Mouse (Mus musculus) embryonic facial prominence, embryonic 10.5 days (tissue): ENCODE results near the gene Slc16a12. TPM values are rescaled to one million over a fixed set of nuclear protein-coding genes. Genes with fewer than 3 reads are reported as not detected.

ENCODE experiments used
- DNase-seq: peaks from one replicate; pipeline ENCODE4 v3.0.0-alpha.2; 2017; ENCODE audit warnings: low spot score
- H3K27ac ChIP-seq: fragments of 300-500 bp; sonication (generic); replicated peaks from 2 replicates; pipeline ENCODE4 v1.5.1; 2016; ENCODE audit warnings: mild to moderate bottlenecking
- H3K27me3 ChIP-seq: fragments of 300-500 bp; sonication (generic); replicated peaks from 2 replicates; pipeline ENCODE4 v1.6.1; 2016; ENCODE audit warnings: low read depth, mild to moderate bottlenecking; ENCODE audit not compliant: poor library complexity, severe bottlenecking
- H3K36me3 ChIP-seq: fragments of 300-500 bp; sonication (generic); replicated peaks from 2 replicates; pipeline ENCODE4 v1.6.1; 2016; ENCODE audit warnings: mild to moderate bottlenecking, moderate library complexity
- H3K4me1 ChIP-seq: fragments of 300-500 bp; sonication (generic); 2 replicates; pipeline ENCODE4 v1.6.1; 2016
- H3K4me3 ChIP-seq: fragments of 300-500 bp; sonication (generic); 2 replicates; pipeline ENCODE4 v1.5.1; 2016; ENCODE audit warnings: mild to moderate bottlenecking, moderate library complexity
- H3K9me3 ChIP-seq: fragments of 300-500 bp; sonication (generic); 2 replicates; pipeline ENCODE4 v1.6.1; 2016; ENCODE audit warnings: mild to moderate bottlenecking
- WGBS: fragments of 180-500 bp; shearing (Covaris S2); methylation state at CpG from one replicate; pipeline ENCODE4 v1.1.7; 2016; 5-methylcytosine and 5-hydroxymethylcytosine counted together
- polyA plus RNA-seq: library from polyadenylated mRNA; unstranded; fragments of >200 nt; fragmentation: Nextera tagmentation; extraction: Ambion mirVana; gene quantifications from 2 replicates; pipeline ENCODE4 v1.2.1, GENCODE M21; 2016

Gene Slc16a12
- 0.49 and 0.75 TPM in 2 replicates for polyA plus RNA-seq

DNA sequence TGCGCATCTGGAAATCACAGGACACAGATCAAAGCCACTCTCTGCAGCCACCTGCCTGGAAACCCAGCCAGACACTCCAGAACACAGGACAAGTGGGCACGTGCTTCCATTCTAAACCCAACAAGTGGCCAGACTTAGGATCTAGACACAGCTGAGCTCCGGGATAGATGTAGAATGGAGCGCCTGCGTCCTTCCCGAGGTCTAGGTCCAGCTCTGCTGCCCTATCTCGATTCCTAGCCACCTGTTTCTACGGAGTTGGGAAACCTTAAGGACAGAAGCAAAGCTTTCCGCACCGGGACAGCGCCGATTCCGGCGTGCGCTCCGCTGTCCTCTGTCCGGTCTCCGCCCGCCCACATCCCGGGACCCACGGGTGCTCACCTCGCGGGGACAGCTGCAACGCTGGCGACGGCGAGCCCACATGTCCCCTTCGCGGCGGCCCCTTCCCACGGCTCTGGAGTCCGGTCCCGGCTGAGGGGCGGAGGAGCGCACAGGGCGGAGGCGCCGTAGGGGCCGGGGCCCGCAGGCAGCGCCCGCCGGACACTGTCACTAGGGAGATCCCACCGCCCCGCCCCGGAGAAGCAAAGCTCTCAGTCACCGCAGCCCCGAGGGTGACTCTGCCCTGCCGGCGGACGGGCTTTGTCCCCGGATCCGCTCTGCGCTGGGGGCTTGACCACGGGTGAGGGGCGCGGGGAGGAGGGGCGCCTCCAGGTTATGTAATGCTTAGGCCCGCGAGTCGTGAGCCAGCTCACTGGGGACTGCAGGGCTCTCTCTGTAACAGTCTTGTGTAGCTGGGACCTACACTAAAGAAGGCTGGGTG, at the start of gene Slc16a12:
Gene Slc16a12 (minus strand): TSS at position 602 of the 817 bp plus-strand sequence.
- peak; percentile 62 for DNase-seq
- H3K27me3 ChIP-seq = peaks cover 33% of the 10 kb centered on the region
- peak within 1 kb of the TSS; percentile 72 for H3K4me3 ChIP-seq
- no peaks in the 10 kb centered on the region for H3K36me3 ChIP-seq
- WGBS = under 1% methylated on average over 60 of the region's 61 CpGs
- H3K27ac ChIP-seq = peak within 1 kb of the TSS; percentile 68; the same call in 1 of the 2 replicates
- peaks cover 12% of the 10 kb centered on the region for H3K4me1 ChIP-seq
- H3K9me3 ChIP-seq = no peaks in the 10 kb centered on the region

DNA sequence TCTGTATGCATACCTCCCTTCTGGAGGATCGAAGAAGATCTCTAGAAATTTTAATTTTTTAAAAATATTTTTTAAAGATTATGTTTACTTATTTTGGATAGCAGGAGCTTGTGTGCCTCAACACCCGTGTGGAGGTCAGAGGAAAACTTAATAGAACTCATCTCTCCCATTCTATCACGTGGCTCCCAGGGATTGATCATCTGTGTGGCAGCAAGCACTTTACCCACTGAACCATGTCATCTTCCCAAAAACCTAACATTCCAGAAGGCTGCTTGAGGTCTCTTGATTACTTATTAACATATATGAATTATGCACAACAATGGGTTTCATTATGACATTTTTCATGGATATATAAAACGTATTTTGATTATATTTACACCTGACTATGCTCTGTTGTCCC, 49.3 kb upstream of the Slc16a12 start:
- Histone ChIP-seq H3K27me3 (no peaks in the 10 kb centered on the region), H3K36me3 (no peaks in the 10 kb centered on the region), H3K4me1 (peaks cover 3% of the 10 kb centered on the region; the same call in 1 of the 2 replicates), H3K9me3 (no peaks in the 10 kb centered on the region), H3K4me3 (no peak overlapping the region), H3K27ac (no peak overlapping the region)
- 86% methylated on average over 4 of the region's 4 CpGs for WGBS
- DNase-seq = no peak

DNA sequence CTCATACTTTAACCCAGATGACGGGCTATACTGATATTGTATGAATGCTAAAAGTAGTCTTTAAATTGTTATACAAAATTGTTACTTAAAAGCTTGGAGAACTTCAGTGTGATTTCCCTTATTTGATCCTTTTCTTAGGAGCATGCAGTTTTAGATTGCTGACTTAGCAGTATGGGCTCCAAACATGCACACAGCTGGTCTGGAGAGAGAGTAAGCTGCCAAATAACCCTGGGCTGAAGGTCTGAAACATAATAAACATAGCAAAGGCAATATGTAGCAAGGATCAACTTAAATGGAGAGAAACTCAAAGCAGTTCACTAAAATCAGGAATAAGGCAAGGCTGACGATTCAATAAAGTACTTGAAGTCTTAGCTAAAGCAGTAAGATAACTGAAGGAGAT, 35.4 kb upstream of the Slc16a12 start:
- no peak overlapping the region for H3K27ac ChIP-seq
- no peaks in the 10 kb centered on the region for H3K27me3 ChIP-seq
- H3K4me3 ChIP-seq = no peak overlapping the region
- WGBS = 93% methylated on average over 2 of the region's 2 CpGs
- no peaks in the 10 kb centered on the region for H3K9me3 ChIP-seq
- no peak for DNase-seq
- no peaks in the 10 kb centered on the region for H3K4me1 ChIP-seq
- no peaks in the 10 kb centered on the region for H3K36me3 ChIP-seq

DNA sequence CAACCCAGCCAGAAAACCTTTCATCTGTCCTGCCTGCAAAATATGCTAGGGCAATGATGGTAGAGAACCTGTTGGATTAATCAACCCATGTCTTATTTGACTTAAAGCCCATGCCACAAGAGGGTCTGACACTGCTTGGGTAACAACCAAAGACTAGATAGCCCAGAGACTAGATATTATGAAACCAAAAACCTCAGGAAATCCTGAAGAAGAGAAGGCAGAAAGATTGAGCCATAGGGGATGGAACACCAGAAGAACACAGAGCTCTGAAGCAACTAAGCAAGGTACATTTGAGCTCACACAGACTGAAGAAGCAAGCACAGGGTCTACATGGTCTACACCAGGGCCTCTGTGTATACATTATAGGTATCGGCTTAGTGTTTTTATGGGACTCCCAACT, 31.9 kb upstream of the Slc16a12 start:
- Histone ChIP-seq H3K27ac (no peak overlapping the region), H3K4me3 (no peak overlapping the region), H3K36me3 (no peaks in the 10 kb centered on the region), H3K27me3 (no peaks in the 10 kb centered on the region), H3K9me3 (no peaks in the 10 kb centered on the region), H3K4me1 (no peaks in the 10 kb centered on the region)
- 100% methylated on average over 1 of the region's 1 CpGs for WGBS
- no peak for DNase-seq

DNA sequence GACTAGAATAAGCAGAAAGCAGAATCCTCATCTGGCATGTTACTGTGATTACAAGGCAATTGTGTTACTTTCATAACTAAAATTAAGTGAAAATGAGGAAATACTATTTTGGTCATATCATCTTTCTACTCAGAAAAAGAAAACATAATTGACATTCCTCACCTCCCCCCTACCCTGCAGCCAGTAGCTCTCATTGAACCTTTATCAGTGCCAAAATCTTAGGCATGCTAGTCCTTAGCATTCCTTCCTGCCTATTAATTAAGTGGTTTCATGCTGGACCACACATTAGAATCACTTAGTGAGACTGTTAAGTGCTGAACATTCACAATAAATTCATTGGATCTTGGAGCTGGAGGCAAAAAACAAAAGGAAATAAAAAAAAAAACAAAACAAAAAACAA, 31.0 kb upstream of the Slc16a12 start:
- H3K9me3 ChIP-seq = no peaks in the 10 kb centered on the region
- H3K4me1 ChIP-seq = no peaks in the 10 kb centered on the region
- H3K27me3 ChIP-seq = no peaks in the 10 kb centered on the region
- no peak overlapping the region for H3K4me3 ChIP-seq
- no peak for DNase-seq
- no peak overlapping the region for H3K27ac ChIP-seq
- no peaks in the 10 kb centered on the region for H3K36me3 ChIP-seq

DNA sequence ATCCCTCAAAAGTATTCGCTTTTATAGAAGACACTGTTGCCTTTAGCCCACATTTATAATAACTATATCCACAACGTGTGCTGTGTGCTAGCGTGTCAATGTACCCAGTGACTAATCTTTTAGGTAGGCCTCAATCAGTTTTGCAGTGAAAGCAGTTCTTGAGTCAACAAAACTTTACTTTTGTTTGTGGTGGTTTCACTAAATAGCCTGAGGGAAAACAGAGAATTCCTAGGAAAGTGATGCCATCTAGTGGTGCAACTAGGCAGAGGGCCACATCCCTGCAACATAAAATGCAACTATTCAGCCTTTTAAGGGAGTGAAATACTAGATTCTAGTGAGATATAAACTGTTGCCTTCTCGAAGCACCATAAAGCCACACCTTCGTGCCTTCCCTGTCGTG, 25.7 kb upstream of the Slc16a12 start:
- Histone ChIP-seq H3K9me3 (no peaks in the 10 kb centered on the region), H3K27me3 (no peaks in the 10 kb centered on the region), H3K36me3 (no peaks in the 10 kb centered on the region), H3K4me3 (no peak overlapping the region), H3K4me1 (no peaks in the 10 kb centered on the region), H3K27ac (no peak overlapping the region)
- DNase-seq = peak; percentile 32
- WGBS = 34% methylated on average over 6 of the region's 6 CpGs

DNA sequence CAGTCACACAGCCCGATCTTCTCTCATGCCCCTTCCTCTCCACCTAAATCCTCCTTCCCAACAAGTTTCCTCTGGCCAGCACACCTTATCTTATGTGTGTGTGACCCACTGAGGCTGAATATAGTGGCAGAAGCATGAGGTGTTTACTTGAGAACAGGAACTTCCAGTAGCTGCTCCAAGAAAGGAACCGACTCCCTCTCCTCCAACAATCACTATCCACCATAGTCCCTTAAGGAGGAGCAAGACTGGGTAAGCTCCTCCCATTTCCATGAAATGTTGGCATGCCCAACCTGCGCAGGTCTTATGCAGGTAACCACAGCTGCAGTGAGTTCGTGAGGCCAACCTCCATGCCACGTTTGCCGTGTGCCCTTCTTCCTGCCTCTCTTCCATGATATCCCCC, 23.7 kb upstream of the Slc16a12 start:
- H3K9me3 ChIP-seq = no peaks in the 10 kb centered on the region
- 88% methylated on average over 6 of the region's 6 CpGs for WGBS
- no peak for DNase-seq
- H3K4me3 ChIP-seq = no peak overlapping the region
- H3K27ac ChIP-seq = no peak overlapping the region
- H3K27me3 ChIP-seq = no peaks in the 10 kb centered on the region
- H3K4me1 ChIP-seq = no peaks in the 10 kb centered on the region
- no peaks in the 10 kb centered on the region for H3K36me3 ChIP-seq

DNA sequence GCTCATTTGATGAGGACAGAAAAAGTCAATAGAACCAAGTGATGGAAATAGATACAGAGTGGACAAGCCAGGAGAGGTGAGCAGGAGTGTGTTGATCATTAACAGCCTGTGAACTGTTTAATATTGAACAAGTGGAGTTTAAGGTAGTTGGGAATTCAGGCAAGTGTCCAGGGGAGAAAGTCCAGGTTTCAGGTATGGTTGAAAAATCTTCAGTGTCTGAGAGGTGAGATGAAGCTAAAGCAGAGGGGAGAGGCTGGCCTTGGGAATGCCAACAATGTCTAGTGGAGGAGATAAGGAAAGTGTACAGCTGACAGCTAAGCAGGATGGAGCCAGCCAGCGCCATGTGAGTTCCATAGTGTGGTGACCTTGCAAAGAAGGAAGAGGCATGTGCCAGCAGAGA, 11.7 kb upstream of the Slc16a12 start:
- 91% methylated on average over 1 of the region's 1 CpGs for WGBS

DNA sequence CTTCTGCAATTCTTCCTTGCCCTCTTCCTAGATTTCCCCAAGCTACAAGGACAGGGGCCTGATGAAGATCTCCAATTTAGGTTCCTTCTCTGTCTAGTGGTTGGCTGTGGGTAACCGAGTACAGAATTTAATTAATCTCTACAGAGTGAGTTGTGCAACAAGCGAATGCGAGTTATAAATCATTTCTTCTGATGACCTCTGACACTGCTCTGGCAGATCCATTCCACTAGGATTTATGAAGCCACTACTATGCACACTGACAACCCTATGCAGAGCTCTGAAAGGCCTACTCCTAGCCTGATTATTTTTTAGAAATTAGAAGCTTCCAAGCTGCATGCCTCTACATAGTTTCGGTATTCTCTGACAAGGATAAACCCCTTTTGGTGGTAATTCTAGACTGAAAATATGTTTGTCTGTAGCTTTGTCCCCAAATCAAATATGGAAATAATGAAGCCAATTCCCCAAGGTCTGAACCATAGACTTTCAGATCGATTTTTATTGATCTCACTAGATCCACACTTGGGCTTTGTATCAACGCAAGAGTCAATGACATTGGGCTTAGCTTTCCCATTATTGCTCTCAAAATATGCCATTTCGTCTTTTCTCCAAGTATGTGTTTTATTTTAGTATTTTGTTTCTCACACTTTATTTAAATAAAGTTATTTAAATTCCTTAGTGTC, 9.6 kb upstream of the Slc16a12 start:
- Histone ChIP-seq H3K4me3 (no peak overlapping the region), H3K36me3 (no peaks in the 10 kb centered on the region), H3K27ac (no peak overlapping the region), H3K9me3 (no peaks in the 10 kb centered on the region), H3K27me3 (no peaks in the 10 kb centered on the region), H3K4me1 (no peaks in the 10 kb centered on the region)
- 90% methylated on average over 7 of the region's 7 CpGs for WGBS
- DNase-seq = no peak

More for the DNA sequence above, 11.7 kb upstream of the Slc16a12 start:
- no peak overlapping the region for H3K4me3 ChIP-seq
- H3K4me1 ChIP-seq = no peaks in the 10 kb centered on the region
- no peaks in the 10 kb centered on the region for H3K36me3 ChIP-seq
- no peak overlapping the region for H3K27ac ChIP-seq
- no peaks in the 10 kb centered on the region for H3K9me3 ChIP-seq
- DNase-seq = no peak
- no peaks in the 10 kb centered on the region for H3K27me3 ChIP-seq

DNA sequence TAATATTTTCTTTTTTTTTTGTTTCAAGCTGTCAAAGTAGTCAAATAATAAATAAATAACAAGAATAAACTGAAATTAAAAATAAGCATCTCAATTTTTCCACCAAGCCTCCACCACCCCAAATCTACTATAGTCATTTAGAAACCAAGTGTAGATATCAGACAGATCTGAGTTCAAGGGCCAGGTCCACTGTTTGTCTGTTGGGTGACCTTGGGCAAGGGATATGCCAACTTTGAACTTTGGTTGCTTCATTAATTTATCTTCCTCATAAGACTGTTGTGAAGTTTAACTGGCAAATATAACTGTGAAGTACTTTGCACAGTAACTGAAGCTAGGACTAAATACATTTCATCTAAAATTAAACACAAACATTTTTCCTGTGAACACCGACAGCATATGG, 8.6 kb upstream of the Slc16a12 start:
- no peaks in the 10 kb centered on the region for H3K27me3 ChIP-seq
- H3K27ac ChIP-seq = no peak overlapping the region
- H3K36me3 ChIP-seq = no peaks in the 10 kb centered on the region
- H3K9me3 ChIP-seq = no peaks in the 10 kb centered on the region
- DNase-seq = no peak
- WGBS = 94% methylated on average over 1 of the region's 1 CpGs
- no peaks in the 10 kb centered on the region for H3K4me1 ChIP-seq
- H3K4me3 ChIP-seq = no peak overlapping the region

DNA sequence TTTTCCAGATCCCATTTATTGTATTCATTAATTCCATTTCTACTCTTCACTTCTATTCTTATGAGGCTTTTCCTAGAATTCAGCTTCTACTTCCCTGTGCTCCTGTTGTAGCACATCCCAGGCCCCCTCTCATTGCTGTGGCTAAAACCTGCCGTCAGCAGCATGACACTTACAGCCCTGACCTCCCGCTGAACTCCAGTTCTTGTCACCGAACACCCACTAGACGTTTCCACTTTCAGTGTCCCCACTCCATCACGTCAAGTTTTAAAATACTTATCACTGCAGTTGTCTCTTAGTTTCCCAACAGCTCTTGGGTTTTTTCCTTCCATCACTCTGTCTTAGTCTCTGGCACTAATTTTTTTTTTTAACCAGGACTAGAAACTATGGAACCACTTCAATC, 6.2 kb upstream of the Slc16a12 start:
- Histone ChIP-seq H3K27ac (no peak overlapping the region), H3K36me3 (no peaks in the 10 kb centered on the region), H3K4me1 (no peaks in the 10 kb centered on the region), H3K4me3 (no peak overlapping the region), H3K9me3 (no peaks in the 10 kb centered on the region), H3K27me3 (no peaks in the 10 kb centered on the region)
- 69% methylated on average over 5 of the region's 5 CpGs for WGBS
- no peak for DNase-seq

DNA sequence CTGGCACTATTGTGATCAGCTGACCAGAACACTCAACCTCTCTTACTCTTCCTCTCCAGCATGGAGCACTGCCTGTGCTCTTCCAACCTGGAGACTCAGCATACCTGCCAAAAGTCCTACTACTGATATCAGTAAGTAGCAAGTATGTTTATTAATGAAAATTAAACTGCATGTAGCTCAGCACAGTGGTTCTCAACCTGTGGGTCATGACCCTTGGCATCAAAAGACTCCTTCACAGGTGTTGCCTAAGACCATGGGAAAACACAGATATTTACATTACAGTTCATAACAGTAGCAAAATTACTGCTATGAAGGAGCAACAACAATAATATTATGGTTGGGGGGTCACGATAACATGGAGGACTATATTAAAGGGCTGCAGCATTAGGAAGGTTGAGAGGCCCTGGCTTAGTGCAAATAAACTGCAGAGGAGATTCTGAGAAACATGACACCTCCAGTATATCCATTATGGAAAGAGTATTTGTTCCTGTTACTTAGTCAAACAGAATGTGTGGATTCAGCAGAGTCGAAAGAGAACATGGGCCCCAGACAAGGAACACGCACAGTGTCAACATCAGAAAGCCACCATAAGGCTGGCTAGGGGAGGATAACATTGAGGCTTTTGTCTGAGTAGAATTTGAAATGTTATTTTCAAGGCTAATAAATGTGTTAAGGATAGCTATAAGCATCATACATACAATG, 5.5 kb upstream of the Slc16a12 start:
- Histone ChIP-seq H3K4me3 (no peak overlapping the region), H3K36me3 (no peaks in the 10 kb centered on the region), H3K27me3 (peaks cover 5% of the 10 kb centered on the region), H3K9me3 (no peaks in the 10 kb centered on the region), H3K4me1 (no peaks in the 10 kb centered on the region), H3K27ac (no peak overlapping the region)
- 81% methylated on average over 3 of the region's 3 CpGs for whole genome bisulfite sequencing
- DNase-seq = no peak
